Comparison of ENCODE assay signal across 12 mouse cellular contexts in the genomic region with DNA sequence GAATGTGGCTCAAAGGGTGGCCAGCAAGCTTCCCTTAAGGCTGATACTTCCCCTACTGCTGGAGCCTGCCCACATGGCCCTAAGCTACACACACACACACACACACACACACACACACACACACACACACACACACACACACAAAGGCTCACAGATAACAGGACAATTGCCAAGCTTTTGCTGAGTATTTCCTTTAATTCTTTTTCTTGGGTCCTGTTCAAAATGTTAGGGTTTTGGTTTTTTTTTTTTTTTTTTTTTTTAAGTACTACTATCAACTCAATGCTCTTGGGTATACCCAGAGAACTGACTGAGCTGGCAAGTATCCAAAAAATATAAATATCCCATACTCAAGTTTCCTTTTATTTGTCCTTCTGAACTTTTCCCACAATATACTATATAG.
DNase-seq lines count a peak whose midpoint lies in the region; ATAC-seq and TF ChIP-seq lines count a peak whose summit lies in the region.
"Had no signal": no experiment of that assay in that cellular context is flagged by ENCODE, and none has a peak within 500 bp of the region (broad histone marks: within the 10 kb centered on the region; RNA-seq: fewer than 3 reads in every experiment).

No protein-coding gene starts in this region.

- no peak overlapping the region for H3K4me2 ChIP-seq in heart, embryonic 12.5 days
- H3K4me2 ChIP-seq: neural tube, embryonic 13.5 days had no signal

- no peaks in the 10 kb centered on the region for H3K9me3 ChIP-seq in heart, embryonic 12.5 days (replicated peaks)
- H3K9me3 ChIP-seq: neural tube, embryonic 13.5 days had no signal

- H3K4me3 ChIP-seq in heart, embryonic 12.5 days: no peak overlapping the region
- no peak overlapping the region for H3K4me3 ChIP-seq in thymus, adult 2 months (ENCODE audit: control insufficient read depth, insufficient read depth, low read length)
- H3K4me3 ChIP-seq: neural tube, embryonic 13.5 days had no signal

- H3K27me3 ChIP-seq in heart, embryonic 12.5 days (replicated peaks): no peaks in the 10 kb centered on the region
- no peaks in the 10 kb centered on the region for H3K27me3 ChIP-seq in thymus, adult 2 months (ENCODE audit: control insufficient read depth, insufficient read depth, low read length)
- H3K27me3 ChIP-seq: neural tube, embryonic 13.5 days had no signal

- peaks cover 7% of the 10 kb centered on the region for H3K4me1 ChIP-seq in heart, embryonic 12.5 days (replicated peaks)
- no peaks in the 10 kb centered on the region for H3K4me1 ChIP-seq in thymus, adult 2 months (replicated peaks; ENCODE audit: control insufficient read depth, insufficient read depth, low read length)

- no peak overlapping the region for H3K27ac ChIP-seq in heart, embryonic 12.5 days (ENCODE audit: poor library complexity, severe bottlenecking)
- no peak overlapping the region for H3K27ac ChIP-seq in thymus, adult 2 months (ENCODE audit: control insufficient read depth, insufficient read depth, low read length)
- H3K27ac ChIP-seq: neural tube, embryonic 13.5 days had no signal

- H3K36me3 ChIP-seq in heart, embryonic 12.5 days: no peaks in the 10 kb centered on the region
- no peaks in the 10 kb centered on the region for H3K36me3 ChIP-seq in thymus, adult 2 months (ENCODE audit: control insufficient read depth, insufficient read depth, low read length)
- H3K36me3 ChIP-seq: neural tube, embryonic 13.5 days had no signal

- no peak for TF ChIP-seq POLR2A in thymus, adult 2 months (IDR thresholded peaks at IDR 0.05; ENCODE audit: control insufficient read depth, extremely low read depth, insufficient read depth, low read length, poor library complexity)

- TF ChIP-seq CTCF in thymus, adult 2 months (IDR thresholded peaks at IDR 0.05; ENCODE audit: borderline replicate concordance, control insufficient read depth, extremely low read depth, insufficient read depth, low read length, poor library complexity): no peak

- intact Hi-C loops in heart, postnatal 25 days (cut with DNase I): loop anchor here (5.0 kb wide), 1 partner anchor 202 kb away; no protein-coding TSS in a partner anchor

- DNase-seq in heart, adult 18-20 months: peak; percentile 28 to 63
- DNase-seq in heart, postnatal 25 days (ENCODE audit: low spot score): no peak
- DNase-seq in NIH3T3 (ENCODE audit: low read depth): peak; percentile 81
- peak; percentile 14 to 46 for DNase-seq in kidney, postnatal 36 days
- no peak for DNase-seq in ovary, postnatal 10 days (ENCODE audit: low spot score)
- DNase-seq in thymus, adult 2 months: no peak
- DNase-seq: adrenal gland, adult 8-10 months; cerebellum, adult 2 months had no signal

- ATAC-seq in heart, embryonic 12.5 days (ENCODE audit: insufficient number of reproducible peaks, low FRiP score): peak; percentile 51; the same call in 1 of the 2 replicates
- no peak for ATAC-seq in erythroblast, adult 5-6 weeks (replicated peaks; ENCODE audit: low FRiP score, poor library complexity, severe bottlenecking)
- ATAC-seq: inflammation-experienced regulatory T-cells, adult 6 months had no signal

- no peak overlapping the region for H3K9ac ChIP-seq in heart, embryonic 12.5 days
- H3K9ac ChIP-seq: neural tube, embryonic 13.5 days had no signal

Comparison
In these comparisons a context has a peak if more than half of its experiments do, and no peak if none do; other contexts are left out.
1. DNase-seq: peak in heart, adult 18-20 months (2 of 2), NIH3T3 (single experiment) and kidney, postnatal 36 days (2 of 2); none in heart, postnatal 25 days (single experiment), ovary, postnatal 10 days (single experiment) and thymus, adult 2 months (single experiment).